Mouse (Mus musculus) testis, adult 2 months (tissue): ENCODE data around the gene Sox14.
A peak's percentile ranks its signal among the peaks of the same experiment; 100 is the strongest.

ENCODE experiments used
- CTCF ChIP-seq: fragments of 200-500 bp; IDR thresholded peaks from 2 replicates; pipeline ENCODE4 v1.5.1; 2012; ENCODE audit warnings: low read depth, mild to moderate bottlenecking, inconsistent platforms, low read length, moderate library complexity; ENCODE audit not compliant: control insufficient read depth, insufficient read depth, insufficient replicate concordance
- POLR2A ChIP-seq: fragments of 200-500 bp; IDR thresholded peaks from 2 replicates; pipeline ENCODE4 v1.6.1; 2012; ENCODE audit warnings: low read depth, mild to moderate bottlenecking, inconsistent platforms, low read length, moderate library complexity; ENCODE audit not compliant: control insufficient read depth

GRCm38 (mm10) chr9:99846820-99847219 is 29.1 kb downstream of the Sox14 start:
- TF ChIP-seq CTCF (peak; percentile 83; the same call in 1 of the 2 replicates), POLR2A (no peak)
